Comparison of ENCODE assay signal across 14 mouse cellular contexts in genomic region chr2:125245545-125246285, GRCm38 (mm10). TPM values are rescaled to one million over a fixed set of nuclear protein-coding genes. Genes with fewer than 3 reads are reported as not detected.
DNase-seq lines count a peak whose midpoint lies in the region; ATAC-seq and TF ChIP-seq lines count a peak whose summit lies in the region.
"Had no signal": no experiment of that assay in that cellular context is flagged by ENCODE, and none has a peak within 500 bp of the region (broad histone marks: within the 10 kb centered on the region; RNA-seq: fewer than 3 reads in every experiment).

No protein-coding gene starts in this region.

- no peak for ATAC-seq in megakaryocyte, adult 5-6 weeks (ENCODE audit: poor library complexity, severe bottlenecking)
- ATAC-seq in liver, embryonic 16.5 days (ENCODE audit: low read depth): no peak

- no peak overlapping the region for H3K9ac ChIP-seq in liver, embryonic 16.5 days (ENCODE audit: low read depth, low read length)

- peak; percentile 19 for DNase-seq in kidney, adult 2 months
- no peak for DNase-seq in kidney, postnatal 4 days
- DNase-seq in R1 (ENCODE audit: low read depth, low spot score): peak; percentile 53
- no peak for DNase-seq in left cerebral cortex, adult 11 months (ENCODE audit: low spot score)
- no peak for DNase-seq in layer of hippocampus, adult 9-11 months
- DNase-seq: heart, adult 18-20 months; kidney, adult 18-20 months; right cerebral cortex, adult 18-20 months had no signal

- no peaks in the 10 kb centered on the region for H3K9me3 ChIP-seq in megakaryocyte, embryonic 14.5 days
- H3K9me3 ChIP-seq in liver, embryonic 16.5 days (replicated peaks; ENCODE audit: control insufficient read depth, low read length): no peaks in the 10 kb centered on the region
- H3K9me3 ChIP-seq: forebrain, embryonic 13.5 days; hindbrain, embryonic 13.5 days; lung, embryonic 15.5 days had no signal

- peaks cover 6% of the 10 kb centered on the region for H3K4me1 ChIP-seq in kidney, adult 2 months (ENCODE audit: control insufficient read depth, insufficient read depth, low read length)
- H3K4me1 ChIP-seq in megakaryocyte, embryonic 14.5 days: peaks cover 47% of the 10 kb centered on the region
- H3K4me1 ChIP-seq in liver, embryonic 16.5 days (ENCODE audit: control insufficient read depth, low read depth, low read length): peaks cover 8% of the 10 kb centered on the region

- H3K27me3 ChIP-seq in kidney, adult 2 months (replicated peaks; ENCODE audit: control insufficient read depth, insufficient read depth, low read length): no peaks in the 10 kb centered on the region
- no peaks in the 10 kb centered on the region for H3K27me3 ChIP-seq in megakaryocyte, embryonic 14.5 days (replicated peaks)
- no peaks in the 10 kb centered on the region for H3K27me3 ChIP-seq in liver, embryonic 16.5 days (ENCODE audit: control insufficient read depth, insufficient read depth, low read depth, low read length)
- H3K27me3 ChIP-seq: forebrain, embryonic 13.5 days; hindbrain, embryonic 13.5 days; lung, embryonic 15.5 days had no signal

- H3K4me2 ChIP-seq in liver, embryonic 16.5 days (ENCODE audit: low read depth, low read length): peak overlapping the region; percentile 79; the same call in 1 of the 2 replicates

- no peaks in the 10 kb centered on the region for H3K36me3 ChIP-seq in kidney, adult 2 months (ENCODE audit: control insufficient read depth, insufficient read depth, low read length)
- H3K36me3 ChIP-seq in megakaryocyte, embryonic 14.5 days (replicated peaks; ENCODE audit: low read length): peaks cover 15% of the 10 kb centered on the region
- peaks cover 6% of the 10 kb centered on the region for H3K36me3 ChIP-seq in liver, embryonic 16.5 days (ENCODE audit: control insufficient read depth, insufficient read depth)

- TF ChIP-seq POLR2A in kidney, adult 2 months (IDR thresholded peaks at IDR 0.05; ENCODE audit: low read depth, low read length): no peak

- WGBS in kidney, adult 2 months: 84% methylated on average over 3 of the region's 3 CpGs
- WGBS in liver, embryonic 16.5 days (ENCODE audit: insufficient replicate concordance): 82% methylated on average over 3 of the region's 3 CpGs

- no peak for TF ChIP-seq CTCF in kidney, adult 2 months (conservative IDR thresholded peaks at IDR 0.05; ENCODE audit: insufficient read depth, insufficient read length, low read depth, low read length)

- H3K4me3 ChIP-seq in kidney, adult 2 months (ENCODE audit: insufficient read depth, low read depth, low read length): no peak overlapping the region
- peak overlapping the region; percentile 40 for H3K4me3 ChIP-seq in megakaryocyte, embryonic 14.5 days (replicated peaks)
- H3K4me3 ChIP-seq in liver, embryonic 16.5 days (ENCODE audit: low read depth, low read length): no peak overlapping the region

- 0 out of 2 replicates have a peak overlapping the region, but pooled peaks have one; percentile 35 for H3K27ac ChIP-seq in kidney, adult 2 months (ENCODE audit: insufficient read depth, low read depth, low read length)
- H3K27ac ChIP-seq in liver, embryonic 16.5 days (ENCODE audit: low read length): no peak overlapping the region
- H3K27ac ChIP-seq: forebrain, embryonic 13.5 days; hindbrain, embryonic 13.5 days had no signal

RNA-seq across cellular contexts. Expression of gene Dut, which starts 1.3 kb away (rescaled TPM):
- polyA plus RNA-seq in kidney, adult 2 months (2012; rRNA removed): 15.8 and 21.4 TPM in 2 replicates
- 61.0 and 87.0 TPM in 2 replicates for polyA plus RNA-seq in megakaryocyte, embryonic 14.5 days (2012; ENCODE audit: insufficient read depth, low replicate concordance)
- total RNA-seq in megakaryocyte, adult 5-6 weeks (2015): 115 and 122 TPM in 2 replicates
- 75.5 and 82.5 TPM in 2 replicates for total RNA-seq in megakaryocyte, adult 5-6 weeks (2017)
- polyA plus RNA-seq in liver, embryonic 16.5 days (2015; fragmentation: Nextera tagmentation; extraction: Ambion mirVana): 77.7 and 87.6 TPM in 2 replicates

Comparison
In these comparisons a context has a peak if more than half of its experiments do, and no peak if none do; other contexts are left out.
1. DNase-seq: peak in kidney, adult 2 months (single experiment) and R1 (single experiment); none in kidney, postnatal 4 days (0 of 2), left cerebral cortex, adult 11 months (single experiment) and layer of hippocampus, adult 9-11 months (single experiment).